Mouse (Mus musculus) myocyte (in vitro differentiated cells): Measurements from ENCODE around the gene E130208F15Rik. TPM values are rescaled to one million over a fixed set of nuclear protein-coding genes. Genes with fewer than 3 reads are reported as not detected.

Experiments
- H3K27me3 ChIP-seq: one replicate; pipeline ENCODE4 v1.6.1; 2011; ENCODE audit not compliant: control insufficient read depth, insufficient read depth, insufficient read length
- H3K36me3 ChIP-seq: one replicate; pipeline ENCODE4 v1.6.1; 2011; ENCODE audit not compliant: control insufficient read depth, insufficient read depth
- H3K4me2 ChIP-seq: one replicate; pipeline ENCODE4 v1.6.1; 2011; ENCODE audit warnings: low read depth, control low read depth
- H3K4me3 ChIP-seq: one replicate; pipeline ENCODE4 v1.5.1; 2011; ENCODE audit warnings: mild to moderate bottlenecking, control low read depth, moderate library complexity
- H3K79me2 ChIP-seq: one replicate; pipeline ENCODE4 v1.6.1; 2011; ENCODE audit not compliant: control insufficient read depth, insufficient read depth
- H3ac ChIP-seq: one replicate; pipeline ENCODE4 v1.6.1; 2011; ENCODE audit not compliant: control insufficient read depth, insufficient read length
- CEBPB ChIP-seq: IDR thresholded peaks from 2 replicates; pipeline ENCODE4 v1.6.1; 2011; ENCODE audit warnings: mild to moderate bottlenecking, moderate library complexity; ENCODE audit not compliant: poor library complexity, insufficient read depth, severe bottlenecking
- E2F4 ChIP-seq: IDR thresholded peaks from one replicate; pipeline ENCODE4 v1.6.1; 2011; ENCODE audit warnings: mild to moderate bottlenecking, control low read depth, moderate library complexity; ENCODE audit not compliant: insufficient read depth
- MAX ChIP-seq: IDR thresholded peaks from one replicate; pipeline ENCODE4 v1.6.1; 2011; ENCODE audit warnings: low read depth, mild to moderate bottlenecking, control low read depth
- MYOD1 ChIP-seq, 3 experiments: IDR thresholded peaks; one replicate each; pipeline ENCODE4 v1.6.1; 2011; ENCODE audit warnings: control low read depth in 2 of 3, low read depth in 2 of 3, mild to moderate bottlenecking in 2 of 3, moderate library complexity in 1 of 3; ENCODE audit not compliant: insufficient read length in 2 of 3, control insufficient read depth in 1 of 3
- MYOG ChIP-seq, 3 experiments: IDR thresholded peaks; one replicate each; pipeline ENCODE4 v1.6.1; 2011; ENCODE audit warnings: control low read depth in 2 of 3, low read depth in 2 of 3, mild to moderate bottlenecking in 2 of 3; ENCODE audit not compliant: insufficient read length in 2 of 3, control insufficient read depth in 1 of 3, insufficient read depth in 1 of 3
- POLR2A ChIP-seq: IDR thresholded peaks from one replicate; pipeline ENCODE4 v1.6.1; 2011; ENCODE audit warnings: low read depth, mild to moderate bottlenecking, control low read depth, moderate library complexity; ENCODE audit not compliant: insufficient read length
- POLR2AphosphoS2 ChIP-seq: IDR thresholded peaks from one replicate; pipeline ENCODE4 v1.6.1; 2011; ENCODE audit warnings: low read depth, control low read depth; ENCODE audit not compliant: insufficient read length
- REST ChIP-seq: IDR thresholded peaks from one replicate; pipeline ENCODE4 v1.6.1; 2011; ENCODE audit warnings: mild to moderate bottlenecking, control low read depth, moderate library complexity; ENCODE audit not compliant: insufficient read depth, insufficient read length
- SRF ChIP-seq: IDR thresholded peaks from one replicate; pipeline ENCODE4 v1.6.1; 2011; ENCODE audit warnings: low read depth; ENCODE audit not compliant: control insufficient read depth, insufficient read length
- TCF12 ChIP-seq: IDR thresholded peaks from one replicate; pipeline ENCODE4 v1.6.1; 2011; ENCODE audit warnings: mild to moderate bottlenecking, control low read depth; ENCODE audit not compliant: poor library complexity, insufficient read depth, severe bottlenecking
- TCF3 ChIP-seq: IDR thresholded peaks from one replicate; pipeline ENCODE4 v1.6.1; 2011; ENCODE audit warnings: low read depth, control low read depth; ENCODE audit not compliant: insufficient read length
- USF1 ChIP-seq: IDR thresholded peaks from one replicate; pipeline ENCODE4 v1.6.1; 2011; ENCODE audit warnings: low read depth, mild to moderate bottlenecking, control low read depth, moderate library complexity
- polyA plus RNA-seq: library from polyadenylated mRNA; unstranded; fragments of >200 nt; fragmentation: generic; extraction: Trizol; gene quantifications from one replicate; pipeline ENCODE4 v1.2.1, GENCODE M21; 2012; ENCODE audit warnings: missing spikeins

The E130208F15Rik gene
- polyA plus RNA-seq, 1 experiment, result 4.0 TPM

- TF ChIP-seq SRF (no peak), E2F4 (peak; percentile 91), CEBPB (no peak), MAX (no peak), TCF3 (no peak), MYOD1 (IDR thresholded peaks at IDR 0.05; ENCODE audit: control insufficient read depth in 1 of 3, insufficient read length in 2 of 3, low read depth in 2 of 3) (no peak), POLR2AphosphoS2 (peak; percentile 29), MYOG (IDR thresholded peaks at IDR 0.05; ENCODE audit: control insufficient read depth in 1 of 3, insufficient read depth in 1 of 3, insufficient read length in 2 of 3, low read depth in 2 of 3) (peak in 1 of 3 experiments; percentile 1), REST (no peak), TCF12 (no peak), POLR2A (peak; percentile 51), USF1 (no peak)
- Histone ChIP-seq H3K27me3 (no peaks in the 10 kb centered on the region), H3ac (peak within 1 kb of the TSS; percentile 2), H3K4me3 (peak within 1 kb of the TSS; percentile 36), H3K79me2 (no peaks in the 10 kb centered on the region), H3K4me2 (peak within 1 kb of the TSS; percentile 91), H3K36me3 (no peaks in the 10 kb centered on the region)
These were observed 41.4 kb upstream of the E130208F15Rik start, which contains the start of the genes Thap8 and Wdr62 for GRCm38 (mm10) chr7:30279951-30280669. Gene Thap8 (plus strand): TSS chr7:30280094. Gene Wdr62 (minus strand): TSS chr7:30280419.

- Histone ChIP-seq H3K36me3 (no peaks in the 10 kb centered on the region), H3K4me2 (peak overlapping the region; percentile 91), H3ac (peak overlapping the region; percentile 2), H3K79me2 (no peaks in the 10 kb centered on the region), H3K27me3 (no peaks in the 10 kb centered on the region), H3K4me3 (peak overlapping the region; percentile 36)
- TF ChIP-seq POLR2AphosphoS2, result peak; percentile 17
- TF ChIP-seq USF1, result peak; percentile 99
- no peak for TF ChIP-seq E2F4
- TF ChIP-seq MYOD1 (IDR thresholded peaks at IDR 0.05; ENCODE audit: control insufficient read depth in 1 of 3, insufficient read length in 2 of 3, low read depth in 2 of 3), result peak in 1 of 3 experiments; percentile 48
- TF ChIP-seq CEBPB, result no peak
- TF ChIP-seq TCF12, result no peak
- TF ChIP-seq MAX, result no peak
- TF ChIP-seq TCF3, result no peak
- TF ChIP-seq MYOG (IDR thresholded peaks at IDR 0.05; ENCODE audit: control insufficient read depth in 1 of 3, insufficient read depth in 1 of 3, insufficient read length in 2 of 3, low read depth in 2 of 3), result peak in 1 of 3 experiments; percentile 75
- no peak for TF ChIP-seq REST
- TF ChIP-seq POLR2A, result peak; percentile 57
- no peak for TF ChIP-seq SRF
These were observed 40.8 kb upstream of the E130208F15Rik start for GRCm38 (mm10) chr7:30280670-30281138.

- H3K79me2 ChIP-seq, result no peaks in the 10 kb centered on the region
- H3ac ChIP-seq, result no peak overlapping the region
- H3K4me3 ChIP-seq, result peak overlapping the region; percentile 36
- no peak for TF ChIP-seq MYOG (IDR thresholded peaks at IDR 0.05; ENCODE audit: control insufficient read depth in 1 of 3, insufficient read depth in 1 of 3, insufficient read length in 2 of 3, low read depth in 2 of 3)
- TF ChIP-seq E2F4, result no peak
- no peak for TF ChIP-seq POLR2AphosphoS2
- TF ChIP-seq TCF12, result no peak
- no peak for TF ChIP-seq CEBPB
- no peak for TF ChIP-seq MYOD1 (IDR thresholded peaks at IDR 0.05; ENCODE audit: control insufficient read depth in 1 of 3, insufficient read length in 2 of 3, low read depth in 2 of 3)
- TF ChIP-seq MAX, result no peak
- no peak for TF ChIP-seq TCF3
- no peaks in the 10 kb centered on the region for H3K27me3 ChIP-seq
- peak overlapping the region; percentile 91 for H3K4me2 ChIP-seq
- H3K36me3 ChIP-seq, result no peaks in the 10 kb centered on the region
These were observed 40.0 kb upstream of the E130208F15Rik start for GRCm38 (mm10) chr7:30281522-30281921.

GRCm38 (mm10) chr7:30282740-30283139, 38.8 kb upstream of the E130208F15Rik start:
- no peaks in the 10 kb centered on the region for H3K79me2 ChIP-seq
- H3K27me3 ChIP-seq, result no peaks in the 10 kb centered on the region
- no peaks in the 10 kb centered on the region for H3K36me3 ChIP-seq
- H3K4me2 ChIP-seq, result no peak overlapping the region
- H3K4me3 ChIP-seq, result no peak overlapping the region
- no peak overlapping the region for H3ac ChIP-seq
- TF ChIP-seq USF1, result peak; percentile 51
- TF ChIP-seq SRF, result no peak
- no peak for TF ChIP-seq CEBPB
